Mouse (Mus musculus) lung, postnatal 0 days (tissue): ENCODE data around the gene Tnpo2.
A peak's percentile ranks its signal among the peaks of the same experiment; 100 is the strongest.

Source experiments
- CTCF ChIP-seq: IDR thresholded peaks from 2 replicates; pipeline ENCODE4 v1.5.1; 2016; ENCODE audit warnings: antibody characterized with exemption, mild to moderate bottlenecking
- EP300 ChIP-seq: IDR thresholded peaks from 2 replicates; pipeline ENCODE4 v1.6.1; 2016; ENCODE audit warnings: antibody characterized with exemption, mild to moderate bottlenecking, control low read depth

GRCm38 (mm10) chr8:85076993-85077392, 40.3 kb downstream of the Tnpo2 start:
- TF ChIP-seq CTCF = peak; percentile 99
- no peak for TF ChIP-seq EP300
